Mouse (Mus musculus) midbrain, embryonic 12.5 days (tissue): Measurements from ENCODE around the gene Zeb2. TPM values are rescaled to one million over a fixed set of nuclear protein-coding genes. Genes with fewer than 3 reads are reported as not detected.
A peak's percentile ranks its signal among the peaks of the same experiment; 100 is the strongest.

Experiments
- ATAC-seq: fragments of 200-750 bp; cut with Nextera tagmentation; 2 replicates; pipeline ENCODE4 v1.8.0; 2017; ENCODE audit warnings: low read depth, moderate TSS enrichment, moderate library complexity; ENCODE audit not compliant: low FRiP score
- H3K27ac ChIP-seq: fragments of 300-500 bp; sonication (generic); replicated peaks from 2 replicates; pipeline ENCODE4 v1.5.1; 2016; ENCODE audit warnings: mild to moderate bottlenecking
- H3K27me3 ChIP-seq: fragments of 300-500 bp; sonication (generic); 2 replicates; pipeline ENCODE4 v1.6.1; 2016; ENCODE audit warnings: mild to moderate bottlenecking
- H3K36me3 ChIP-seq: fragments of 300-500 bp; sonication (generic); 2 replicates; pipeline ENCODE4 v1.6.1; 2016
- H3K4me1 ChIP-seq: fragments of 300-500 bp; sonication (generic); 2 replicates; pipeline ENCODE4 v1.6.1; 2016
- H3K4me2 ChIP-seq: fragments of 300-500 bp; sonication (generic); replicated peaks from 2 replicates; pipeline ENCODE4 v1.6.1; 2016; ENCODE audit warnings: mild to moderate bottlenecking, moderate library complexity
- H3K4me3 ChIP-seq: fragments of 300-500 bp; sonication (generic); 2 replicates; pipeline ENCODE4 v1.5.1; 2016; ENCODE audit warnings: mild to moderate bottlenecking
- H3K9ac ChIP-seq: fragments of 300-500 bp; sonication (generic); replicated peaks from 2 replicates; pipeline ENCODE4 v1.6.1; 2016; ENCODE audit warnings: mild to moderate bottlenecking, moderate library complexity
- H3K9me3 ChIP-seq: fragments of 300-500 bp; sonication (generic); 2 replicates; pipeline ENCODE4 v1.6.1; 2016; ENCODE audit warnings: mild to moderate bottlenecking
- WGBS: fragments of 180-500 bp; shearing (Covaris S2); methylation state at CpG from one replicate; pipeline ENCODE4 v1.1.7; 2016; 5-methylcytosine and 5-hydroxymethylcytosine counted together
- polyA plus RNA-seq: library from polyadenylated mRNA; unstranded; fragments of >200 nt; fragmentation: Nextera tagmentation; extraction: Ambion mirVana; gene quantifications from 2 replicates; pipeline ENCODE4 v1.2.1, GENCODE M21; 2016

The Zeb2 gene
- polyA plus RNA-seq, 1 experiment from 2014 or later, result 68.7 TPM

DNA sequence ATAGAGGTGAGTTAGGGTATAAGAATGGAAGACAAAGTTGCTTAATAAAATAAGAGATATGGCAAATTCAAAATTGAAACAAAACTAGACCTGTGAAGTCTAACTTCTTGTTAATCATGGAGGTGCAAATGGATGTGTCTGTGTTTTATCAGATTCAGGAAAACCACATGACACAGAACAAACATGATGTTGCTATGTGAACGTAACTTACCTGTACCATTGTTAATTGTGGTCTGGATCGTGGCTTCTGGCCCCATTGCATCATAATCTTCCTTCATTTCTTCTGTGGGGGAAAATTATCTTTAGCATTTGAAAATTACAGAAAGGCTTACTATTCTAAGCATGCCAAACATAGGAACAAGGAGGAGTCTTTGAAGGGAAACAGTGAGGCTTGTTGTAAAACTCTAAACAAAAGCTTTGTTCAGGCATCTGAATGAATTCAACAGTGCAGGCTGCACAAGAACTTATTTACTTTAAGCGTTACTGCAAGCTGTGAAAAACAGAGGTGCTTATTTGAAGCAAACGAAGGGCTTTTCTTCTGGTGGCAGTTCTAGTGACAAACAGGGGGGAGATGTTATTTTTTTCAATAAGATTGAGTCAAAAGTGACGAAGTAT, 99.9 kb downstream of the Zeb2 start:
- H3K9me3 ChIP-seq, result no peaks in the 10 kb centered on the region
- H3K4me1 ChIP-seq, result no peaks in the 10 kb centered on the region; the same call in 1 of the 2 replicates
- H3K9ac ChIP-seq, result no peak overlapping the region
- H3K27ac ChIP-seq, result no peak overlapping the region
- H3K4me2 ChIP-seq, result no peak overlapping the region
- H3K27me3 ChIP-seq, result no peaks in the 10 kb centered on the region
- WGBS, result 79% methylated on average over 5 of the region's 5 CpGs
- no peak for ATAC-seq
- peaks cover 28% of the 10 kb centered on the region; the same call in 1 of the 2 replicates for H3K36me3 ChIP-seq
- H3K4me3 ChIP-seq, result no peak overlapping the region

DNA sequence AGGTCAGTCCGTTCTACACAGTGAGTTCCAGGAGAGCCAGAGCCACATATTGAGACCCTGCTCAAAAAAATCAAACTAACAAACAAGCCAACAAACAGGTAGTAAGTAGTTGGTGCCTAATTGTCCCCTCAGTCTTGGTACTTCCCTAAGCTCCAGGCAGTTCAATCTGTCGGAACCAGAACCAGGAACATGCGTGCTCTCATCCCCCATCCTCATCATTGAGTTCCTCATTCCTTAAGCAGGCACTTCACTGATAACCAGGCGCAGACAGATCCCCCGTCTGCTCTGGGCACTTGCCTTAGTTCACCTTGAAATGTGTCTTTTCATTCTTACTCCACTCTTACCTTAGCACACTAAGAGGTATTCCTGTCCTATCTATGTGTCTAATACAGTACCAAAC, 103.9 kb downstream of the Zeb2 start:
- Histone ChIP-seq H3K4me2 (no peak overlapping the region), H3K9me3 (no peaks in the 10 kb centered on the region), H3K4me1 (no peaks in the 10 kb centered on the region), H3K27me3 (no peaks in the 10 kb centered on the region), H3K36me3 (peaks cover 28% of the 10 kb centered on the region; the same call in 1 of the 2 replicates), H3K4me3 (no peak overlapping the region), H3K27ac (no peak overlapping the region), H3K9ac (no peak overlapping the region)
- WGBS, result 93% methylated on average over 5 of the region's 5 CpGs
- ATAC-seq, result no peak

DNA sequence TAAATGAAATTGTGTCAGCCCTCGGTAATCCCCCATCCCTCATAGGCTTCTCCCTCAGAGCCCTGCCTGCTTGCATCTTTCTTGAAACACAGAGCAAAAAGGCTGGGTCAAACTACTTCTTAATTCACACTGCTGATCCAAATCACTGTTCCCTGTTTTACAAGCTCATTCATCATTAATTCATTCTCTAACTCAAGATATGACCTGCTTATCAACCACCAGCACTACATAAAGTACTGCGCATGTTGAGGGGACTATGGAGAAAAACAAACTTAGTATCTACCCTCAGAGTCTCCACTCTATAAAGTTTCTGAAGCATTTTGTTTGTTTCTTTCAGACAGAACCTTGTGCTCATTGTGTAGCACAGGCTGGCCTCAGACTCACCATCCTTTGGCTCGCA, 104.5 kb downstream of the Zeb2 start:
- peaks cover 28% of the 10 kb centered on the region; the same call in 1 of the 2 replicates for H3K36me3 ChIP-seq
- H3K4me2 ChIP-seq, result no peak overlapping the region
- H3K27ac ChIP-seq, result no peak overlapping the region
- no peak overlapping the region for H3K4me3 ChIP-seq
- no peak for ATAC-seq
- H3K9ac ChIP-seq, result no peak overlapping the region
- H3K27me3 ChIP-seq, result no peaks in the 10 kb centered on the region
- 91% methylated on average over 3 of the region's 3 CpGs for WGBS
- H3K4me1 ChIP-seq, result no peaks in the 10 kb centered on the region
- H3K9me3 ChIP-seq, result no peaks in the 10 kb centered on the region

DNA sequence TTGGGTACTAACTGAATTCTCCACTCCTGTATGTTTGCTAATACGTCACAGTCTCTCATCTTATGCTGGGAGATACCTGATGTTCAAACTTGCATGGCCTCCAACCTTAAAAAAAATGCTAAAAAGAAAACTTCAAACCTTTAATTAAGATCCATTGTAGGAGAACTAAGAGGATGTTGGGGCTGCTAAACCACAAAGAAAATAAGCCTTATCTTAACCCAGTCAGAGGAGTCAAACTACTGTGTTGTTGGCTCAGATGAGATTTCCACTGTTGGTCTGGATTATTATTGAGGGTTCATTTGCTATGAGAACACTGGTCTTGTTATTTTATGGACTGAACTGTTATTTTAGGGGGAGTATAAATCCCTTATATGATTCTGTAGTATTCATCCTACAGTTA, 106.5 kb downstream of the Zeb2 start:
- Histone ChIP-seq H3K4me2 (no peak overlapping the region), H3K9me3 (no peaks in the 10 kb centered on the region), H3K4me3 (no peak overlapping the region), H3K9ac (no peak overlapping the region), H3K4me1 (no peaks in the 10 kb centered on the region), H3K27me3 (no peaks in the 10 kb centered on the region), H3K27ac (no peak overlapping the region), H3K36me3 (peaks cover 21% of the 10 kb centered on the region; the same call in 1 of the 2 replicates)
- ATAC-seq, result no peak
- WGBS, result 97% methylated on average over 1 of the region's 1 CpGs

DNA sequence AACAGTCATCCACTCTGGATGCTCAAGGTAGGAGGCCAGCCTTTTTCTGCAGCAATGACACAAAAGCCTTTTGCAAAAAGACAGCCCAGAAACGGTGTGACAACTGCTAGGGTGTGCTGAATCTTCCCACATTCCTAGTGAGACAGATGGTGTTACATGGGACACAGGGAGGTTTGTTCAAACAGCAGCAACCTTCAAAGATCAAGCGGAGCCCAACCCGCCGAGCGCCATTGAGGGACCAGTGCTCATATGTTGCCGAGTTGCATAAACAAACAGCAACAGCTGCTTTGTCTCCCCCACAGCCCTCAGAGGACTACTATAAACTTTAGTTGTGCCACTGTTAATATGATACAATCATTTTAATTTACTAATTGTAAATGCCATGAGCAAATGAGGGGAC, 117.3 kb downstream of the Zeb2 start:
- WGBS, result 54% methylated on average over 6 of the region's 6 CpGs
- H3K4me1 ChIP-seq, result no peaks in the 10 kb centered on the region
- H3K36me3 ChIP-seq, result peaks cover 46% of the 10 kb centered on the region
- H3K9me3 ChIP-seq, result no peaks in the 10 kb centered on the region
- no peak overlapping the region for H3K4me3 ChIP-seq
- H3K27ac ChIP-seq, result no peak overlapping the region
- no peak overlapping the region for H3K4me2 ChIP-seq
- H3K9ac ChIP-seq, result no peak overlapping the region
- ATAC-seq, result peak; percentile 71
- H3K27me3 ChIP-seq, result no peaks in the 10 kb centered on the region

DNA sequence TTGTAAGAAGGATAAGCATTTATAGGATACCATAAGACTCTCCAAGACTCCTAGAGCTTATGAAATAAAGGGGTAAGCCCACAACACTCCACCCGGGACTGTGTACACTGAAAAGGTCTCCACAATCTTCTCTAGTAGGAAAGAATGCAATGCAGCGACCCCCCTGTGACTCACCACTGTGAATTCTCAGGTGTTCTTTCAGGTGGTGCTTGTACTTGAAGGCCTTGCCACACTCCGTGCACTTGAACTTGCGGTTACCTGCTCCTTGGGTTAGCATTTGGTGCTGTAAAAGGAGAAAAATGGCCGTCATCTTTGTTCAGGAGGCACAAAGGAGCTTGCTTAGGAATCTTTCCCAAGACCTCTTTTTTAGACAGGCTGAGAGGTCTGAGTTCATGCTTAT, 118.5 kb downstream of the Zeb2 start:
- peaks cover 53% of the 10 kb centered on the region for H3K36me3 ChIP-seq
- H3K4me3 ChIP-seq, result no peak overlapping the region
- H3K9me3 ChIP-seq, result no peaks in the 10 kb centered on the region
- no peak for ATAC-seq
- no peaks in the 10 kb centered on the region for H3K4me1 ChIP-seq
- no peak overlapping the region for H3K27ac ChIP-seq
- no peaks in the 10 kb centered on the region for H3K27me3 ChIP-seq
- H3K9ac ChIP-seq, result no peak overlapping the region
- 95% methylated on average over 5 of the region's 5 CpGs for WGBS
- no peak overlapping the region for H3K4me2 ChIP-seq

DNA sequence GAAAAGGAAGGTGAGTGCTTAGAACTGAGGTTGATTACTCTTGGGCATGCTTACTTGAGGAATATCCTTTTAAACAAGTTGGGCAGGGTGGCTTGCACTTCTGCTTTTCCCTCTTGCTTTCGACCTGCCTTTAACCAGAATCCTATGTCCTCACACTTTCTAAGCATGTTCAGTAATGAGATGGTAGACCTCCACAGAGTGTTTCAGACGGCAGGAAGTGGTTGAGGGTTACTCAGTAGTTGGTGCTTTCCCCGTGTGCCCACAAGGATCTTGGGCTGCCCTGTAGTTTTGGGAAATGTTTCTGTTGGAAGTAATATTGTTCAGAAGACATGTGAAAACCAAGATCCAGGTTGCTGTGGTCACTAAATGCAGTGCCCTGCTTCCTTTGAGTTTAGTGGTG, 135.5 kb downstream of the Zeb2 start:
- 81% methylated on average over 3 of the region's 3 CpGs for WGBS
- Histone ChIP-seq H3K9me3 (no peaks in the 10 kb centered on the region), H3K4me1 (peaks cover 15% of the 10 kb centered on the region), H3K27ac (no peak overlapping the region), H3K27me3 (no peaks in the 10 kb centered on the region), H3K9ac (no peak overlapping the region), H3K4me3 (no peak overlapping the region), H3K36me3 (no peaks in the 10 kb centered on the region), H3K4me2 (no peak overlapping the region)
- ATAC-seq, result no peak

DNA sequence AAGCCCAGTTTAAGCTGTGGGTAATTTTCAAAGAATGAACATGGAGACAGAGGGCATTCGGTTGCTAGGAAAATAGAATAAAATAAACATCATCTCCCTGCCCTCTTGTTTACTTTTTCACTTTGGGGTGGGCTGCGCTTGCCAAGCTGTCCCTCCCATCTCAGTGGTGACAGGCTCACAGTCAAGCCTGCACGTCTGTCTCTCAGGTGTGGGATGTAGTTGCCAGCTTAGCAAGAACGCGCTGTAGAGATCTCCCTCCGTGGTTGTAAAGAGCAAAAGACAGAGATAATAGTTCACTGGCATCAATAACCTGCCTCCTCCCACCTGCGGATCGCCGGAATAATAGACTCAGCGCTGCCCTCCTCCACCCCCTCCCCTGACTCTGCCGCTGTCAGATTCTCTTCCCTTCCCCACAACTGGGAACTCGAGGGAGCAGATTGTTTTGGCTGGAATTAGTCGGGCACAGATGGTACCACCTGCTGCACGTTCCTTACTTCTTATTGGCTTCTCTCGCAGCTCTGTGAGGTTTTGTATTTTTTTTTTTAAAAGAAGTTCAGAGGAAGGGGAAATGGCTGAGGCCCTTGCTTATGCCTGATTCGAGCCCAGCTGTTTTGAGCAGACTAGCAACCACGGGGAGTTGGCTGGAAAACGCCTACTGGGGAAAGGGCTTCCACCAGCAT, 138.0 kb downstream of the Zeb2 start:
- WGBS, result 4% methylated on average over 18 of the region's 18 CpGs
- Histone ChIP-seq H3K27me3 (no peaks in the 10 kb centered on the region), H3K4me1 (peaks cover 11% of the 10 kb centered on the region), H3K27ac (no peak overlapping the region), H3K4me3 (peak overlapping the region; percentile 24), H3K36me3 (no peaks in the 10 kb centered on the region), H3K4me2 (peak overlapping the region; percentile 52), H3K9me3 (no peaks in the 10 kb centered on the region), H3K9ac (peak overlapping the region; percentile 8)
- ATAC-seq, result peak; percentile 78

DNA sequence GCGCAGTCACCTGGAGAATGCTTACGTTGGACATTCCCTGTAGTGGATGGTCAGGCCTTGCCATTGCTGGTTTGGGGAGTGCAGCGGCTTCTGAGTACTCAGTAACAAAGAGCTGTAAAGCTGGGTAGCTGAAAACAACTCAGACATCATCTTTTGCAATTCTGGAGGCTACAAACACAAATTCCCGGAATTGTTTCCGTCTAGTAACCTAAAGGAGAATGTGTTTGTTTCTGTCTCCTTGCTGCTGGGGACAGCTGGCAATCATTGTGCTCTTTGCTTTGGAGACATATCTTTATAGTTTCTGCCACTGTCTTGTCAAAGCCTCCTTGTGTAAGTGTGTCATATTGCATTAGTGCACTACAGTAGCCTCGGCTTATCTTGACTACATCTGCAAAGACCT, 139.2 kb downstream of the Zeb2 start:
- no peak for ATAC-seq
- H3K36me3 ChIP-seq, result no peaks in the 10 kb centered on the region
- H3K27ac ChIP-seq, result no peak overlapping the region
- peaks cover 11% of the 10 kb centered on the region for H3K4me1 ChIP-seq
- H3K9ac ChIP-seq, result no peak overlapping the region
- no peak overlapping the region for H3K4me2 ChIP-seq
- H3K27me3 ChIP-seq, result no peaks in the 10 kb centered on the region
- H3K4me3 ChIP-seq, result no peak overlapping the region
- H3K9me3 ChIP-seq, result no peaks in the 10 kb centered on the region
- 75% methylated on average over 6 of the region's 6 CpGs for WGBS

DNA sequence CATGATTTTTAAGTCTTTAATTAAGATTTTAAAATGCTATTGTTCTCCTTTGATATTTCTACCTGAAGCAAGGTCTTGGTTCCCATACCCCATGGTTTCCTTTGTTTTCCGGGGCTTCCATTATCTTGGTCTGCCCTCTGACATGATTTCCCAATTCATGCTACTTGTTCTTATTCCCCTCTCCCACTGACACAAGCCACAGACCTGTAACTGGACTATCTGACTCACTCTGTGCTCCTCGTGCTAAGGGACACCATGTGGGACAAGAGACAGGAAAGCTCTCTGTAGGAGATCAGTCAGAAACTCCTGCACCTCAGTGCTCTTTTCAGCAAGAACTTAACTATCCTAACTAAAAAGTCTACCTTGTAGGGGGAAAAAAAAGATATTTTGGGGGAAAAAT, 139.6 kb downstream of the Zeb2 start:
- ATAC-seq, result no peak
- peaks cover 11% of the 10 kb centered on the region for H3K4me1 ChIP-seq
- H3K4me2 ChIP-seq, result no peak overlapping the region
- no peaks in the 10 kb centered on the region for H3K9me3 ChIP-seq
- H3K4me3 ChIP-seq, result no peak overlapping the region
- no peak overlapping the region for H3K27ac ChIP-seq
- 61% methylated on average over 2 of the region's 2 CpGs for WGBS
- H3K9ac ChIP-seq, result no peak overlapping the region
- H3K36me3 ChIP-seq, result no peaks in the 10 kb centered on the region
- no peaks in the 10 kb centered on the region for H3K27me3 ChIP-seq

DNA sequence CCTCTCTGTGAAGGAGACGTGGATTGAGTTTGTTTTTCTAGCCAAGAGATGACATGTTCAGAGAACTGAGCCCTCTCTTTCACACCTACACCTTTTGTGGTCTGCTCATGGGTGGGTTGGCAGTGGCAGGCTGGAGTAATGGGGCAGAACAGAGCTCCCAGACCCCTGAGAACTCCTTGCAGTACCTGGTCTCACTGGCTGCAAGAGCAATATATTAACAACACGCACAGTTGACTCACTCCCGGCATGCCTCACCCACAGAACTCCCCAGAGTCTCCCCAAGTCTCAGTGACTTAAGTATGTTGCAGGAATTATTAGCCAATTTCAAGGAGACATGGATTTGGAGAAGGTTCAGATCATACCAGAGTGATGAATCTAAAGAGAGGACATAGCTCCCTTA, 140.1 kb downstream of the Zeb2 start:
- Histone ChIP-seq H3K4me2 (no peak overlapping the region), H3K4me3 (no peak overlapping the region), H3K9me3 (no peaks in the 10 kb centered on the region), H3K27me3 (no peaks in the 10 kb centered on the region), H3K4me1 (peaks cover 11% of the 10 kb centered on the region), H3K36me3 (no peaks in the 10 kb centered on the region), H3K9ac (no peak overlapping the region), H3K27ac (no peak overlapping the region)
- no peak for ATAC-seq
- 86% methylated on average over 3 of the region's 3 CpGs for WGBS

DNA sequence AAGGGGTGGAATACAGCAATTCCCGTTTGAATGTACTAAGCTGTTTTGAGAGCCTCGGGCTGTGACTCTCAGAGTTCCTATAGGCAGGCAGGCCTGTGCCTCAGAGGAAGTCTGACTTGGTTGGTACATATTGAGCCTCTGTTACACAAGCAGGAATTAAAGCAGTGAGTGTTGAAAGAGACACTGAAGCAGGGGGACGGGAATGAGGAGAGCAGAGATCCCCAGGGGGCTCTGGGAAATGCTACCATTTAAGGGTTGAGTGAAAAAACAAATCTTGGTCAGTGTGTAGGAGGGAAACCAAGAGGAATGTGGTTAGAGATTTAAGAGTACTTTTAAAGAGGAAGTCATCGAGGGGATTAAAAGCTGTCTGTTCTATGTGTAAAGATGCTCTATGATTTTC, 140.7 kb downstream of the Zeb2 start:
- WGBS, result 48% methylated on average over 4 of the region's 4 CpGs
- ATAC-seq, result no peak
- no peaks in the 10 kb centered on the region for H3K27me3 ChIP-seq

More for the DNA sequence above, 140.7 kb downstream of the Zeb2 start:
- H3K27ac ChIP-seq, result no peak overlapping the region
- no peaks in the 10 kb centered on the region for H3K9me3 ChIP-seq
- H3K4me3 ChIP-seq, result no peak overlapping the region
- H3K9ac ChIP-seq, result no peak overlapping the region
- no peaks in the 10 kb centered on the region for H3K36me3 ChIP-seq
- peaks cover 11% of the 10 kb centered on the region for H3K4me1 ChIP-seq
- no peak overlapping the region for H3K4me2 ChIP-seq
